In the genomic region with DNA sequence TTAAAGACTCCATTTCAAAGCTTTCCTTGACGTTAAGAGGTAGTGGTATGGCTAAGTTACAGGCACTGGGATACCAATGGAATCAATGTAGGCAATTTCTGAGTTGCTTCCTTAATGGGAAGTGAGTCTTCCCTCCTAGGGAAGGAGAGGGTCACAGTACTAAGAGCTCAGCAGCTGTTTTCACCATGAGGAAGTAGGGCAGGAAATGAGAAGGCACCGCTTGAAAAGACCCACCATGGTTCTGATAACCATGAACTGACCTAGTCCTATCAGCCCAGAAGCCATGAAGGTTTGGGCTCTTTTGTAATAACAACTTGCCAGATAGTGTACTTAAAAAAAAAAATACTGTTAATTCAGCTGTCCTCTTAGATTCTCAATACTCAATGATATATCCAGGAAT, we compare ENCODE assay signal across 25 mouse cellular contexts. TPM values are rescaled to one million over a fixed set of nuclear protein-coding genes. Genes with fewer than 3 reads are reported as not detected.
"Had no signal": no experiment of that assay in that cellular context is flagged by ENCODE, and none has a peak within 500 bp of the region (broad histone marks: within the 10 kb centered on the region; RNA-seq: fewer than 3 reads in every experiment).

No protein-coding gene starts in this region.

- H3K9ac ChIP-seq: kidney, embryonic 15.5 days; limb, embryonic 13.5 days; liver, embryonic 12.5 days; lung, embryonic 14.5 days; midbrain, embryonic 13.5 days; neural tube, embryonic 13.5 days; stomach, embryonic 15.5 days had no signal

- H3K4me3 ChIP-seq: kidney, embryonic 15.5 days; limb, embryonic 10.5 days; limb, embryonic 13.5 days; liver, embryonic 12.5 days; midbrain, embryonic 10.5 days; midbrain, embryonic 13.5 days; myocyte; neural tube, embryonic 13.5 days; stomach, embryonic 15.5 days had no signal

- DNase-seq: kidney, adult 8-10 months; kidney, postnatal 10 days; kidney, postnatal 4 days; layer of hippocampus, adult 9-11 months; liver; right cerebral cortex, adult 18-20 months; right cerebral cortex, postnatal 14 days; right cerebral cortex, postnatal 4 days; thymus, adult 18-20 months; thymus, postnatal 36 days had no signal

- H3K27me3 ChIP-seq: kidney, embryonic 15.5 days; limb, embryonic 13.5 days; liver, embryonic 12.5 days; midbrain, embryonic 13.5 days; neural tube, embryonic 13.5 days; stomach, embryonic 15.5 days had no signal

- ATAC-seq: intestine, postnatal 0 days; liver, embryonic 12.5 days; lung, postnatal 0 days; midbrain, embryonic 13.5 days; midbrain, embryonic 16.5 days had no signal

- H3K9me3 ChIP-seq: kidney, embryonic 15.5 days; limb, embryonic 10.5 days; limb, embryonic 13.5 days; liver, embryonic 12.5 days; midbrain, embryonic 10.5 days; midbrain, embryonic 13.5 days; neural tube, embryonic 13.5 days; stomach, embryonic 15.5 days had no signal

- H3K36me3 ChIP-seq: kidney, embryonic 15.5 days; limb, embryonic 10.5 days; limb, embryonic 13.5 days; liver, embryonic 12.5 days; midbrain, embryonic 10.5 days; midbrain, embryonic 13.5 days; neural tube, embryonic 13.5 days; stomach, embryonic 15.5 days had no signal

- H3K4me1 ChIP-seq: kidney, embryonic 15.5 days; limb, embryonic 10.5 days; limb, embryonic 13.5 days; neural tube, embryonic 13.5 days; stomach, embryonic 15.5 days had no signal

- H3K27ac ChIP-seq: kidney, embryonic 15.5 days; limb, embryonic 10.5 days; limb, embryonic 13.5 days; liver, embryonic 12.5 days; midbrain, embryonic 10.5 days; midbrain, embryonic 13.5 days; neural tube, embryonic 13.5 days; stomach, embryonic 15.5 days had no signal

RNA-seq across cellular contexts. Expression of a gene that starts 20.6 kb away (rescaled TPM):
- total RNA-seq: monocyte, adult 5-6 weeks; neutrophil, adult 5-6 weeks had no signal
